Mouse (Mus musculus): ENCODE measurements at regions not wholly inside any gene's neighbourhood (a gene's known extent, or its start where the extent isn't known, plus 50 kb on each side); places are given as distances from the start of the nearest gene placed in this dataset.
"Not testable (repeated sequence)": the region's sequence is repeated elsewhere in the genome, so short reads cannot be mapped to it uniquely, and the experiment has no call there.

- no peak for DNase-seq
Observed at GRCm38 (mm10) chr13:111860931-111861330, 52.1 kb upstream of the Map3k1 start.

GRCm38 (mm10) chr13:111862316-111862715 is 53.5 kb upstream of the Map3k1 start:
- no peak for DNase-seq

DNA sequence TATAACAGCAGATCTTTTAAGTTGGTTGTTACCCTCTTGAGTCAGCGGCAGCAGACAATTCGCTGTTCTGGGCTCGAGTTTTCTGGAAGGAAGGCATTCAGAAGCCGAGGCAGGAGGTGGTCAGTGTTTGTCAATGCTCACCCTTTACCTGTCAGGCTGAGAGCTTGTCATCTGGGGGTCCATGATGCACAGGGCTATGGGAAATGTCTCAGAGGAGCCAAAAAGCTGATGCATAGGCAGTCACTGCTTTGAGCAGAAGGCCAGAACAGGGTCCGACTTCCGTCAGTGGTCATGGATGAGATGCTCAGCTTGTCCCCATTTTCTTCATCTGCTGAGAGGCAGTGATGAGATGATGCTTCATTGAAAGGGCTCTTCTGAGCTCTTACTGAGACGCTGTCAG is 57.2 kb upstream of the Map3k1 start:
- DNase-seq: no peak

DNA sequence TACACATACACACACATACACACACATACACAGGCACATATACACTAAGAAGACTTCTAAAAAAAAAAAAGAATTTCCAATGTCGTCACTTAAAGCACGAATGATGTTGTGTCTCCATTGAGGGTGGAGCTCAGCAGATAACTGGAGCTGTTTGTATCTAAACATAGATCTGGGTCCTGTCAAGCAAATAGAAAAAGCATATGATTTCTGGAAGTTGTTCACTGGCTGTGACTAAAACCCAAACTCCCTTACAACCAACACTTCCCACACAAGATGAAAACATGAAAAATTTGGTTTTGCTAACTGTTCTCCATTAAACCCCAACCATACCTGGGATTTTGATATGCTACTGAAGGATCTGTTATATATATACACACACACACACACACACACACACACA is 58.5 kb upstream of the Map3k1 start:
- DNase-seq: no peak

- peak; percentile 63 to 71 for DNase-seq
Observed at GRCm38 (mm10) chr13:111867763-111868725, 59.3 kb upstream of the Map3k1 start.

DNA sequence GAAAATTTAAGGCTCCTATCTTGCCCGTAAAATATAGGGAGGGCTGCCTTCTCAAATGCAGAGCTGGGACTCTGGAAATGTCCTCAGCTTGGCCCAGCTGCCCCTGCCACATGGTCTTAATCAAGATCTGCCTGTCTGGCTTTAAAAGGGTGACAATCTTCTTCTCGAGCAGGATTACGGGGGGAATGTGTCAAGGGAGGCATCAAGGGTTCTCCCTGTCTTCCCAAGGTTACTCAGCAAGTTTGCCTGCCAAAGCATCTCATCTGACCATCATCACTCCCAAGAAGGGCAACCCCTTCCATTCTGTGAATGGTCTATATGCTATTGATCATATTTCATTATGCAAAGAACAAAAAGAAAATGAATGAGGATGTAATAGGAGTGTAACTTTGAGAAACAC is 60.2 kb upstream of the Map3k1 start:
- no peak for DNase-seq

DNA sequence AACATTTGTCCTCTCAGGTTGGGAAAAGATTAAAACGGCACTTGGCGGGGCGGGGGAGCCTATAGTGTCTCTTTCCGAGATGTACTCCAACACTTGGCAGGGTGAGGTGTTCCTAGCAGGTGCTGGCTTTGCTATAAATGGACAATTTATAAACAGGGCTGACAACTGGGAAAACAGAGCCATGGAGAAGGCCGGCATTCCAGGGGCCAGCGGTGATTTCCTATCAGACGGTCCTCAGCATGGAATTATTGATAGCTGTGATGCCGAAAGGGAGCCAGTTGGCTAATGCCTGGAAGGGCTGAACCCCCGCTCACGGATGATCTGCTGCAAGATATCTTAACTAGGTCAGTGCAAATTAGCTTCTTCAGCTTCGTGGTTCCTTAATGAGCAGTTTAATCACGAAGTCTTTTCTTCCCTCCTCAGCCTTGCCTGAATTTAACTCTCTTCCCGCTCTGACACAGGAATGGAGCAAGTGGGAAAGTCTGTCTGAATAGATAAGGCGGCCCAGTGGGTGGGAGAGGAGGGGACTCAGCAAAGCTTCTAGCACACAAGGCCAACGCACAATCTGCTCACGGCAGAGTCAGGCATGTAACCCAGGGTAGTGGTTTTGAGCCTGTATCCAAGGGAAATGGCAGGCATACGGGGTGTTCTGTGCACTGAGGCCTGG is 61.1 kb upstream of the Map3k1 start:
- no peak for DNase-seq

- DNase-seq: no peak
Observed at GRCm38 (mm10) chr13:111870505-111870904, 61.7 kb upstream of the Map3k1 start.

- no peak for DNase-seq
Observed at GRCm38 (mm10) chr13:111871672-111872410, 63.0 kb upstream of the Map3k1 start.

DNA sequence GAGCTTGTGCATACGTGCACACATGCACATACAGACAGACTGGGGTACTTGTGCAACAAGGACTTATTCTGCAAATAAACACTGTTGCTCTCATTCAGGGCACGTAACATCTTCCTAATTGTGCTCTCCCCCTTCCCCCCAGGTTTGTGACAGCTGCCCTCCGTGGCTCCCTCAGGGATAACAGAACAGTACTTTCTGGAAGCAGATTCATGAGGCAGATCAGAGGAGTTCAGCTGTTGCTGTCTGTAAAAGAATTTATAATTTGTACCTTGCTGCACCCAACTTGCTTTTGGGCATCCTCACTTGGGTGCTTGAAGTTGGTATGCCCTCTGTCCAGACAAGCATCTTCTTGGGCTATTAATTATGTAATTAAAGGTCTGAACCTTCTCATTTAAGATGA is 65.5 kb upstream of the Map3k1 start:
- no peak for DNase-seq

DNA sequence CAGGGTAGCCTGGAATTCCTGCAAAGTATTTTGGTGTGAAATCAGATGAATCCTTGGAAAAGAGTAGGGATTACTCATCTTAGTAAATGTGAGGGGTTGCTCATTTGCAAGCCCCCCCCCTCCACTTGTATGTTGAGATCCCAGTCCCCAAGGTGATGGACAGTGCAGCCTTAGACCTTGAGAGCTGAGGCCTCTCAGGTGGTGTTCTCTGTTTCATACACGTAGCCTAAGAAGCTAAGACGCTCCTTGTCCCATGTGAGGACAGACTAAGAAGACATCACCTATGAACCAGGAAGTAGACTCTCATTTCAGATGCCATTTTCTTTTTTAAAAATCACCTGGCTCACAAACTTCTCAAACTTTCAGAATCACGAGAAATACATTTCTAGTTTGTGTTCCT is 67.6 kb upstream of the Map3k1 start:
- DNase-seq: no peak

DNA sequence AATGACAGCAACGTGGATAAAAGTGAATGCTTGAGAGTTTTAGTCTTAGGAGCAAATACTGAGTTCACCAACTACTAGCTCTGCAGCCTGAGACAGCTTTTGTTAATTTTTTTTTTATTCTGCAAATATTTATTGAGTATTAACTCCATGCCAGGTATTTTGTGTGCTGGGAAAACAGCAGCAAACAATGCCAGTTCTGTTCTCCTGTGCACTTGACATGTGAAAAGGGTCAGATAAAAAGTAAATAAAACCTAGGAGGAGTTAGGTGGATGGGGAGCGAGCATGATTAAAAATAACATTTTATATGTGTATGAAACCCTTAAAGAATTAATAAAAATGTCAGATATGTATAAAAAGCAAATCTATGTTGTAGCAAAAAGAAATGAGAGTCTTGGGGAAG is 68.1 kb upstream of the Map3k1 start:
- no peak for DNase-seq

- not testable (repeated sequence) for DNase-seq
Observed at GRCm38 (mm10) chr13:111883768-111884566, 75.2 kb upstream of the Map3k1 start.

DNA sequence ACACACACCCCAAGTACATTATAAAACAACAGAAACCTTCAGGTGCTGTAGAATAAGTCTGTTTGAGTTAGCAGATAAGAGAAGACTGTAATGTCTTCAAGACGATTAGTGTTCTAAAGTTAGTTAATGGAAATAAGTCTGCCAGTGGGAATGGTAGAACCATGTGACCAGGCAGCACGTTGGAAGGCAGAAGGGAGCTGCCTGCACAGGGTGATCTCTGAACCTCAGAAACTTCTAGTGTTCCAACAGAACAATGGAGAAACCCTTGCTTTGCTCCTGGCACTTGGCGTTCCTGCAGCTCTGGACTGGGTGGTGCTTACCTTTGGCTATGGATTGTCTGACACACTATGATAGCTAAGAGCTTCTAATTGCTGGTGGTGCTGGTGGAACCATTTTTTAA is 82.0 kb upstream of the Map3k1 start:
- no peak for DNase-seq

DNA sequence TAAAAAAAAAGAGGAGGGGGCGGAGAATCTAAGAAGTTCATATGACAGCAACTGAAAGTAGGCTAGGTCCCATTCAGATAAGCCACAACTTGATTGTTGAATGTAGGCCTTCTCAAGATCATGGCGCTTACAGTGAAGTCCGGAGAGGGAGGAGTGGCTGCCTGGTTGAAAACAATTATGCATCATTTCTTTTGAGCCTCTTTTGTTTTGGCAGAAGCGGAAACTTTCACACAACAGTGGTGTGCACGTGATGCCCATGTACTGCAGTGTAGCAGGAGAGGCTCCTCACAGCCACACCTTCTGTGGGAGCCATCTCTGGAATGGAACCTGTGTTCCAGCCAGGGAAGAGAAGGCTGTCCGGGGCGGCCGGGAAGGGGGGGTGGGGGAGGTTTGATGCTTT is 83.3 kb upstream of the Map3k1 start:
- no peak for DNase-seq

DNA sequence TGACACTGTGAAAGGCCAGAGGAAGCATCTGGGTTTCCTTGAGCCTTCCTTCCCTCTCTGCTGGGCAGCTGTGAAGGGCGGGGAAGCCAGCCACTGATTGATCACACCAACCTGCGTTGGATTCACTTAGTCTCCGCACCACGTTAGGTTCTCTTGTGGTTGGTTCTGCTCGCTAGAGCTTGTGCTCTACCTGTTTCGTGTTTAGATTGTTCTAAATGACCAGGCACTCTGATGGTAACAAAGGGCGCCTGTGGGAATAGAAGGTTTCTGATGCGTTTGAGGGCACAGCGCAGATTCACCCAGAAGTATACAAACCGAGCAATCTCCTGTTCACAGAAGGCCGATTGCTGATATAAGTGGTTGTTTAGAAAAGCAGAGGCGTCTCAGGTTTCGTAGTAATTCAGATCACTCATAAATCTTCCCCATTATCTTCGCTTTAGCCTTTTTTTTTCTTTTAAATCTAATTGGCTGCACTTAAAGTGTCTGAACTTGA is 84.5 kb upstream of the Map3k1 start:
- peak in 1 of 2 experiments; percentile 26 for DNase-seq

- DNase-seq: peak; percentile 35 to 39
Observed at GRCm38 (mm10) chr13:111894804-111895478, 86.1 kb upstream of the Map3k1 start.

DNA sequence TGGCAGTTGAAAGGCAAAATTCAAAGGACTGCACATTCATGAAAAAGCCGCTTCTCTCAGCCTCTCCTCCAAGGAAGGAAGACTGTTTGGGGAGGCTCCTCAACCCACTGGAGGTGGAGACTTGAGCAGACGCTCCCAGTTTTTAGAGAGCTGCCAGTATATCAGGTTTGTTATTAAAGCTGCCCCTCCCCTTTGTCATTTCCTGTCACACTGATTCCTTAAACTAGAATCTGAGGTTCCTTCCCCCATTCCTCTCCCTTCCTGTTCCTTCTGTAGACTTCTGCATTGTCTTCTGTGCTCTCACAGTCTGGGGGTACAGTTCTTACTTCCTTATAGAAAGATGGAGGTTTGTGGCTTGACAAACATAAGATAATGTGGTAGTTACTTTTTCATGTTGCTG is 87.5 kb upstream of the Map3k1 start:
- no peak for DNase-seq

DNA sequence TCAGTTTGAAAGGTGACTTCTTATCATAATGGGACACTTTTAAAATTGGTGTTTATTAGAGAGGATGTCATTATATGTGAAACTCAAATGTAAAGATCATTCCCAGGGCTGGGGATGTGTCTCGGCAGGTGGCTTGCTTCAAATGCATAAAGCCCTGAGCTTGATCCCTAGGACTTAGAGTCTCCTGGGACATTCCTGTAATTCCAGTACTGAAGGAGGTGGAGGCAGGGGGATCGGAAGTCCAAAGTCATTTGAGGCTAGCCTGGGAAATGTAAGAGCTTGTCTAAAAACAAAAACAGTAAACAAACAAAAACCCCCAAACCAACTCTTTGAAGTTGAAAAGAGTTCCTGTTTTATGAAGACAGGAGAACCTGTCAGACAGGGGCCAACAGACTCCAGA is 94.6 kb upstream of the Map3k1 start:
- no peak for DNase-seq

GRCm38 (mm10) chr13:111903931-111904330 is 95.1 kb upstream of the Map3k1 start:
- DNase-seq: no peak

DNA sequence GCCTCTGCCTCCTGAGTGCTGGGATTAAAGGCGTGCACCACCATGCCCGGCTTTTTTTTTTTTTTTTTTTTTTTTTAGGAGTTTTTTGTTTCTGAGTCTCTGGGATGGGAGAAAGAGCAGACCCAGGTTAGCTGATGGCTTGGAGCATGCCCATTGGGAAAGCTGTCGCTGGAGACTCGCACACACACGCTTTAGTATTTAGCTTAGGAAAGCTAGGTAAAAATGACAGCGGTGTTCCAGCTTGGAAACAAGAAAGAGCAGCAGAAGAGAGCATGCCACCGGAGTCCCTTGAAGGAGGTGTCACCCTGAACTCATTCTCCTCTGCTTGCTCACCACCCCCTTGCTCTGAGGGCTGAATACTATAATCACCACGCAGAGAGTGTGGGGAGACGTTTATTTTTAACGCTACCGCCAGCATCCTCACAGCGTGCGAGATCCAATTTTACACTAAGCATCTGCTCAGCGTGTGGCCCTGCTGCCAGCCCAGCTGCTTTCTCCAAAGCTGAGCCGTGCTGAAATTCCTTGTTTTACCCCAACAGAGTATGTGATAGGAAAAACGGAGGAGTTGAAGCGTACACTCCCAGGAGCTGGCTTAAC is 95.9 kb upstream of the Map3k1 start:
- DNase-seq: no peak

All from spleen, adult 18-20 months (tissue).